Mouse (Mus musculus): Measurements from ENCODE around the gene Hoxa7. TPM values are rescaled to one million over a fixed set of nuclear protein-coding genes. Genes with fewer than 3 reads are reported as not detected.

The Hoxa7 gene
- polyA plus RNA-seq (2012; rRNA removed; ENCODE audit: low replicate concordance): 14.6 and 16.5 TPM in 2 replicates

DNA sequence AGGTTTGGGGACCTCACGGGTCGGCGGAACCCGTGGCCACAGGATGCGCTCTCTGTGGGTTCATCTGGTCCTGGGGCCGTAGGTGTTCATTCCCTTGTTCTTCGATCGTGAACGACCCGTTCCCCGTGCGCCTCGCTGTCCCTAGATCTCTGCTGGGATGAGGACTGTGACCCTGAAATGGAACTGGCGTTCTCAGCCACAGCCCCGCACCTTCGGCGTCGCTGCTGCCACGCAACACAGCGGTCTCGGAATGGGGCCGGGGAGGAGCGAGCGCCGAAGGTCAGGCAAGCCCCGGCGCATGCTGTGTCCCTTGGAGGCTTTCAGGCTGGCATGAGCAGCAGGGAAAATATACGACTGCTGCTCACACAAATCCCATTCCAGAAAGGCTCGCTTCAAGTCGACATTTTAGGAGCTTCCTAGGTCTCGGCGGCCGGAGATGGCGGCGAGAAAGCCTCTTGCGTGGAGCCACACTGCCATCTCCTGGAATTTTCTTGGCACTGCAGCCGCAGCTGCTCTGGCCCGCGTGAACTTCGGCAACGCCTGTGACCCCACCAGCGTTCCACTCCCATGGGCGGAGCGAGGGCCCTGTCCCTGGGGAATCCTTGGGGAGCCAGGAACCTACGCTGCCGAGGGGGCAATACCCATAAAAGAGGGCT is at the start of gene Hoxa7:
TSS of gene Hoxa7 (minus strand) at position 518 of the 656 bp plus-strand sequence.

DNA sequence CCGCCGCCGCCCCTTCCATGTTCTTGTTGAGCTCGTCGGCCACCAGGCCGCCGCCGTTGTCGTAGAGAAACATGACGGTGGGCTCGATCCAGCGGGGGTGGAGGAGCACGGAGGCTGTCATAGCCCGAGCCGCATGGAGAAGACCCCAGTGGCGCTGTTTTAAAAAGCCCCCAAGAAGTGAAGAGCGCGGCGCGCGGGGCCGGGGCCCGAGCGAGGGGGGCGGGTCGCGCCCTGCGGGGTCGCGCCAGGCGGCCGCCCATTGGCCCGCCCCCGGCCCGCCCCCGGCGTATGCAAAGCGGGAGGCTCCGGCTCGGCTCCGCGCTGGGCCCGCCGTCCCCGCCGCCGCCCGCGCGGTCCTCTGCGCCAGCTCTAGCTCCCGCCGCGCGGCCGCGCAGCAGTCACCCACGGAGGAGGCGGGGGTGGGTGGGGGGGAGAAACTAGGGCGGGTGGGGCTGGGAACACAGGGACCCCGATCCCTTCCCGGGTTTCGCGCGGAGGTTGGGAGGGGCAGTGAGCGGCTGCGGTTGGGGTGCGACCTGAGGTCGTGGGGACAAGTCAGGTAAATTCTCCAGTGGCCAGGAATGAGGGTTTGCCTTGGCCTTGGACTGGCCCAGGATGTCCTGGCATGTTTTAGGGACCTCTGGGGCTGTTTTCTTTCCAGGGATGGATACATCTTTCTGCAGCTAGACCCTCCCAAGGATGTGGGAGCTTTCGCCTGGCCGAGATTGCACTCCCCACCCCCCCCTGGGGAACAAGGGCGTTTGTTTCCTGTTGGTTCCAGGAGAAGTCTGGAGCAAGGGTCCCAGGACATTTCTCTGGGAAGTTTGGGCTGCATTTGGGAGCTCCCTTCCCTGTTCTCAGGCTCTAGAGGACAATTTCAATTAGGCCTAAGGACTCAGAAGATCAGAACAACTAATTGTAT is 39.3 kb upstream of the Hoxa7 start, which contains the start of gene Hoxa13:
TSS of gene Hoxa13 (minus strand) at position 227 of the 922 bp plus-strand sequence.

DNA sequence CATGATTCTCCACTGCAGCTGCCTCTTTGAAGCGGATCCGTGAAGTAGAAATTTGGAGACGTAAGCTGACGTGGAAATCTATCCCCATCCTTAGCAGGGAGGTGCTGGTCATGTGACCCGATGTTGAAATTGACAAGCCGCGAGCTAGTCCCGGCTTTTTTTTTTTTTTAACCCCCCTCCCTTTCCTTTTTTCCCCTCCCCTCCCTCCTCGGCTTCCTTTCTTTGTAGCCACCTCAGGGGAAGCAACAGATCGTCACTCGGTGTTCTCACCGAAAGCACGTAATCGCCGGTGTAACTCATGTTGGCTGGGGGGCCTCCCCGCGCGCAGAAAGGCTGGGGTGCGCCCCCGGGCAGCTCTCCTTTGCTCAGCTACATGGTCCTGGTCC is 24.1 kb upstream of the Hoxa7 start, which contains the start of gene Hoxa11:
TSS of gene Hoxa11 (minus strand) at position 54 of the 386 bp plus-strand sequence.

DNA sequence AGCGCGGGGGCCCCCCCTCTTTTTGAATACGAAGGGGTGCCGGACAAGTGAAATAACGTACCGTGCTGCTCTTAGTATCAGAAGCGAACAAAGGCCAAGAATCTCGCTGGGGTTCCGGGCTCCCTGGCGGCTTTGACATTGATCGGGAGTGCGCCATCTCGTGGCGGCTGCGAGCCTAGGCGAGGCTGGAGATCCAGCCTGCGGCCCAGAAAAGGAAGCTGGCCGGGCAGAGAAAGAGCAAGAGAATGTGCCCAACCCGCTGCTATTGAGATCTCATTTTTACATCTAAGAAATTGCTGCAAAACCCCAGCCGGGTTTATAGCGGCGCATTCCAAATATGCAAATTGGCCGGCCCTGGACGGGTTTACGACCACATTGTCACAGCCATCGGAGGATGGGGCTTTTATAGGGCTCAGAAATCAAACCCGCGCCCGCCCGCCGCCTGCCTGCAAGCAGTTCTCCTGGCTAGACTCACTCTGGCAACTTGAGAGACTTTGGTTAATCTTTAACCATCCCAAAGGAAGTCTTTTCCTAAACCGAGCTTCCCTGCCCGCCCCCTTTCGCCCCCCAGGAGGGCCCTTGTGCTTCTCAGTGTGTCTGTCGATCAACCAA is 18.8 kb upstream of the Hoxa7 start, which contains the start of gene Hoxa10:
TSS of gene Hoxa10 (minus strand) at position 466 of the 612 bp plus-strand sequence.

DNA sequence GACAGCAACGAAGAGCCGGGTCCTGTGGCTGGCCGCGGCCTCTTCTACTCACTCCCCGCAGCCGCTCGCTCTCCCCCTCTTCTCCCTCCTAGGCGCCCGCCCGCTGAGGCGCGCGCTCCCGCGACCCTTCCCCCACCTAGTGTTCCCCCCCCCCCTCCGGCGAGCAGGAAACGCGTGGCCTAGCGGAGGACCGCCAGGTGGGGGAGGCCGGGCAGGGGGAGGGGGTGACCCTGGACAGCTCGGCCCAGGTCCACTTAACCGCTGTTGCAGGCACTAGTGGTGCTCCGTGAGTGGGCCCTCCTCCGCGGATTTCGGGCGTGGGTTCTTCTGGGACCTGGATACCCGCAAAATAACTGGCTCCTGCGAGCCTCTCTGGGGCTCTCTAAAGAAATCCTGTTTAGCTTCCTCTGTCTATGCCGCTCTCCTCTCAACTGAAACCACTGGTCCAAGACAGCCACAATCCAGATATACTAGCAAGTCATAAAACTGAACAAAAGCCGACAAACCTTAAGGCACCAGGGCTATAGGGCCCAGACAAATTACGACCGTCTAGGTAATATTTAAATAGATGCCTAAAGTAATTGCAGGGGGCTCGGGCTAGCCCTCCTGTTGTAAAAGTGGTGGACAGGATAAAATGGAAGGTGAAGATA is 9.0 kb upstream of the Hoxa7 start, which contains the start of gene Hoxa9:
TSS of gene Hoxa9 (minus strand) at position 574 of the 650 bp plus-strand sequence.

DNA sequence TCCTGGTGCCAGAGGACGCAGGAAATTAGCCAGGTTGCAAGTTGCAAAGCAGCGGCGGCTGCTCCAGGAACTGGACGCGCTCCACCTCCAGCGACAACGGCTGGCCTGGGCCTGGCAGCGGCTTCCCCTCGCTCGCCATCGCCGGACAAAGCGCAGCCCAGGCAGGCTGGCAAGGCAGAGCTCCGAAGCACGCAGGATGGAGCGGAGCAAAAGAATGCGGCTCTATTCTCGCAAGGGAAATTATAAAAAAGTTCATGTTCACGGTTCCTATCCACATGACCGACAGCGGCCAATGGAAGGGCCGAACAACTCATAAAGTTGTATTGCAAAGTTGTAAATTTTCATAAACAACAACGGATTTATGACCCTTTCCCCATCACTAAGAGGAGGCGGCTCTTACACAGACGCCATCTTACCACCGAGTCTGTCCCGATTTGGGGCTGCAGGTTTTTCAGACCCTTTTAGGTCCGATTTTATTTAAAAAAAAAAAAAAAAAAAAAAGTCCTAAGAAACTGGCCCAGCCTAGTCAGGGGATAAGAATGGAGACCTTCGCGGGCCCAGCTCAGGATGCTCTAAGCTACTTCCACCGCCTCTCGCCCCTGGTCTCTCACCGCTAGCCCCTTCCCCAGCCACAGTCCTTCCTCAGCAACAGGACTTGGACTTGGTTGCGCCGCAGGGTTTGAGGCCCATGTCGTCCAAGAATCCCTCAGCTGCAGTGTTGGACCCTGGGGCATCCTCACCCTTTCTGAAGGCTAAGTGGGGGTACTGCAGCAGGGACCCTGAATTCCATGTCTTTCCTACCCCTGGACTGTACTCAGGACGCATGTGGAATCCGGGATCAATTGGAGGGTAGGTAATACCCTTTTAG is 8.3 kb downstream of the Hoxa7 start, which contains the start of the genes Hoxa3 and Gm28308:
TSS of gene Hoxa3 (minus strand) at position 218 of the 868 bp plus-strand sequence.
TSS of gene Gm28308 (minus strand) at position 221 of the 868 bp plus-strand sequence.

DNA sequence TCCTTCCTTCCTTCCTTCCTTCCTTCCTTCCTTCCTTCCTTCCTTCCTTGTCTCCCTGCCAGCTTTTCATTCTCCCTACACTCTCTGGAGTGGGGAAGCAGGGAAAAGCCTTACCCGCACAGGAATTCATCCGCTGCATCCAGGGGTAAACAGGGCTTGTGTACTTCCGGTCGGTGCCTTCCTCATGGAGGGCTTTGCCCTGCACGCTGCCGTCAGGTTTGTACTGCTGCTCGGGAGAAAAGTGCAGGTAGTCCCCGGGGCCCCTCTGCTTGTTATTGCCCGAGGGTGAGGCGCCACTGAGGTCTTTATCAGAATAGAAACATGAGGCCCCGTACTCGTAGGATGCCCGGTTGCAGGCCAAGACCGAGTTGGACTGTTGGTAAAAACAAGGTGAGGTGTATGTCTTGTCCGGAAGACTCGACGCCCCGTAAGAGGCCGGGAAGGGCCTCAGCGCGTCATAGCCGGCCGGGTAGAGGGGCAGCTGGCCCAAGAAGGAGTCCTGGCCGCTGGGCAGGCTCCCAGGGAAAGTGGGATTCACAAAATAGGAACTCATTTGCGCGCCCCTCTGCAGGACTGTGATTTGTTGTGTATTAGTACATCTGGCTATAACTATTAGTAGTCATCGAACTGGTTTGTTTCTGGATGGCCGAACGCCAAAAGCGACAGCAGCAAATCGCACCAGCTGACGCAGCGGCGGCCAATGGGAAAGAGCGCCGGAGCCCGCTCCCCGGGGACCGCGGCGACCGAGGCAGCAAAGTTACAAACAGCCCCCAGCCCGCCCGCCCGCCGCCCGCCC is 13.4 kb downstream of the Hoxa7 start, which contains the start of gene Hoxa6:
TSS of gene Hoxa6 (minus strand) at position 651 of the 796 bp plus-strand sequence.

DNA sequence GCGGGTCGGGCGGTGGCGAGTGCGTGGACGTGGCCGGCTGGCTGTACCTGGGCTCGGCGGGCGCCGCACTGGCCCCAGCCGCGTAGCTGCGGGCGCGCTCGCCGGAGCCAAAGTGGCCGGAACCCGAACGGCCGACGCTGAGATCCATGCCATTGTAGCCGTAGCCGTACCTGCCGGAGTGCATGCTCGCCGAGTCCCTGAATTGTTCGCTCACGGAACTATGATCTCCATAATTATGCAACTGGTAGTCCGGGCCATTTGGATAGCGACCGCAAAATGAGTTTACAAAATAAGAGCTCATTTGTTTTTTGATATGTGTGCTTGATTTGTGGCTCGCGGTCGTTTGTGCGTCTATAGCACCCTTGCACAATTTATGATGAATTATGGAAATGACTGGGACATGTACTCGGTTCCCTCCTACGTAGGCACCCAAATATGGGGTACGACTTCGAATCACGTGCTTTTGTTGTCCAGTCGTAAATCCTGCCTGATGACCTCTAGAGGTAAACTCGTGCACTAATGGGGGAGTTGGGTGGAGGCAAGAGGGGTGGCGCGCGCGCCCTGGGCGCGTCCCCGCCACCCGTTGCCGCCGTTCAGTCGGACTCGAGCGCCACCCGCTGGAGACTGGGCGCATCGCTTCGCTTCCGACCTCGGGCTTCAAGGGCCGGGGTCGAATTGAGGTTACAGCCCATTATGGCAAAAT is 17.5 kb downstream of the Hoxa7 start, which contains the start of gene Hoxa5:
TSS of gene Hoxa5 (minus strand) at position 538 of the 703 bp plus-strand sequence.

DNA sequence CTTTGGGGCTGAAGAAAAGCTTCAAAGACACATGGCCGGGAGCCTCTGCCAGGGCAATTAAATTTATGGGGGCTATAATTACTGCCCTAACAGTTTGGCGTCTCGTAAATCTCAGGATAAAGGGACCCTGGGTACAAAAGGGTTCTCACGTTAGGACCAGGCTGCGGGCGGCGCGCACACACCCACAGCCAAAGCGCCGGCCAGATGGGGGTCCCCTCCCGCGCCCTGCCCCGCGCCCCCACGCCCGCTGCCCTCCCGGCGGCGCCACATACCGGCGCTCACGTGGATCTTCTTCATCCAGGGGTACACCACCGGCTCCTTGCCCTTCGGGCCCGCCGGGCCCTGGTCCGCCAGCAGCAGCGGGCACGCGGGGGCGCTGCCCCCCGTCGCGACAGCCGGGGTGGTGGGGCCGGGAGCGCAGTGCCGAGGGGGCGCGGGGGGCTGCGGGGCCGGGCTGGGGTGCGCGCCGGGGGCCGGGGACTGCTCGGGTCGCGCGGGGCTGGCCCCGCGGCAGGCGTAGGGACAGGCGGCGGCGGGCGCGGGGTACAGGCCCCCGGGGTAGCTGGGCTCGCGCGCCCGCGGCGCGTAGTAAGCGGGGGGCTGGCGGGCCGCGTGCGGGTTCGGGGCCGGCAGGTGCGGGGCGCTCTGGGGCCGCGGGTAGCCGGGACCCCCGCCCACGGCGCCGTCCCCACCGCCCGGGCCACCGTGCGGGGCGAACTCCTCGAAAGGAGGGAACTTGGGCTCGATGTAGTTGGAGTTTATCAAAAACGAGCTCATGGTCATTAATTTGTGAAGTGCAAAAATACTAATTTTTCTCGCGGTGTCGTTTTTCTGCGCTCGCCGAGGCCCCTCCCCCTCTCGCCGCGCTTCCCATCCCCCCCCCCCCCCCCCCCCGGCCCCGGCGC is 30.5 kb downstream of the Hoxa7 start, which contains the start of gene Hoxa4:
TSS of gene Hoxa4 (minus strand) at position 848 of the 905 bp plus-strand sequence.

DNA sequence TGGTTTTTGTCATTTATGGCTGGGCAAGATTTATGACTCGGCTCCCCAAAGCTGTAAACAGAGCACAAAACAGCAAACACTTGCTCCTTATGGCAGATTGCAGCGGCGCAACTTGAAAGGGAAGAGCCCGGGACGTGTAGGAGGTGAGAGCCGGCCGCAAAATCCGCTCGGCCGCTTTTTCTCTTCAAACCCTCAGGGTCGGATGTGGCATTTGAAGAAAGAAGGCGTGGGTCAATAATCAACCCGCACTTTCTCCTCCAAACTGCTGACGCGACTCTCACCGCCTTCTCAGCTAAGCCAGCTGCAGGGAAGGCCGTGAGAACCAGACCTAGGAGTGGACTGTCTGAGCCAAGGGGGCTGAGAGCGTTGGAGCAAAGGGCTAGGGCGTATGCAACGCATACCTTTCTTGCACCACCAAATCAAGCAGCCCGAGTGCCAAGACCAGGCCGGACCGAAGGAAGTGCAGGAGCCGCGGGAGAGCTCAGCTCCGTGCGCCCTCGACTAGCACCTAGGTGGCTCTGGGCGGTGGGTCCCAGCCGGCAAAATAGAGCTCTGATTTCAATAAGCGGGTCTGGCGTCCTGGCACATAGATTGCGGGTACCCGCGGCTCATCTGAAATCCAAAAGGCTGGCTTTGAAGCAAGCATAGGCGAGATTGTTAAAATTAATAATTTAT is 44.5 kb downstream of the Hoxa7 start, which contains the start of gene 5730596B20Rik:
TSS of gene 5730596B20Rik (plus strand) at position 438 of the 675 bp plus-strand sequence.

DNA sequence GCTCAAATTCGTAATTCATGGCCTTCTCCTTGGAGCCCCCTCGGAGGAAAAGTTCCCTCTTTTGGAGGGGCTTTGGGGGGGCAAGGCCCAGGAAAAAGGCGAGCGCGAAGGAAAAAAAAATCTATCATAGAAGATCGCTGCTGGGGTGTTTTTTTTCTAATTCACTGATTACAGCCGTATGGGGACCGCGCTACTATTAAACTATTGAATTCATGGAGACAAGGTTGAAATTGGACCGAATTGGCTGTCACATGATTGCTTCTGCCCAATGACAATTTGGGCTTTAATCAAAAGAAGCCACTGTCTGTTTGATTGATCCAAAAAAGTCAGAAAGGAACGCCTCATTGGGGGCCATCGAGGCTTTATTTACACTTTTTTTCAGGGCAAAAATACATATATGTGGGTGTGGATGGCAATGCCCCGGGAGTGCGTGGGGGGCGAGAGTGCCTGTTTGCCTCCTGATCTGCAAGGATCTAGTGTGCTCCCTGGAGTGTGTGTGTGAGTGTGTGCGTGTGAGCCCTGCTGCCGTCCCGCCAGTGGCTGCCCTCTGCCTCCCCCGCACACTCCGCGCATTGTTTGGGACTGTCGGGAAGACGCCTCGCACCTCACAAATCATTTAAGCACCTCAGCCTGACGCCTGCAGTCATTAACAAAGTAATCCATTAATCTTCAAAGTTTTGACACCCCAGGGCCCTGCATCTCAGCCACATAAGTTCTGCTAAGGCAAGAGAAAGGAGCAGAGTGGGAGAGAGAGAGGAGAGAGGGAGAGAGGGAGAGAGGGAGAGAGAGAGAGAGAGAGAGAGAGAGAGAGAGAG is 56.8 kb downstream of the Hoxa7 start, which contains the start of gene Hoxa2:
TSS of gene Hoxa2 (minus strand) at position 206 of the 815 bp plus-strand sequence.

Other genes starting within 250 kb of the Hoxa7 start
- 6.7 and 16.1 TPM in 2 replicates for gene Skap2, start 209.3 kb downstream of the Hoxa7 start, polyA plus RNA-seq (2012; rRNA removed; ENCODE audit: low replicate concordance)
- 1.6 and 2.6 TPM in 2 replicates for gene Hoxa1, start 63.5 kb downstream of the Hoxa7 start, polyA plus RNA-seq (2012; rRNA removed; ENCODE audit: low replicate concordance)
- 1.3 TPM in 2 replicates for gene Hoxa2, start 57.0 kb downstream of the Hoxa7 start, polyA plus RNA-seq (2012; rRNA removed; ENCODE audit: low replicate concordance)
- gene 5730596B20Rik, start 44.4 kb downstream of the Hoxa7 start, polyA plus RNA-seq (2012; rRNA removed; ENCODE audit: low replicate concordance): 0.03 TPM in 1 of 2 replicates, not detected in the other
- 1.9 and 3.3 TPM in 2 replicates for gene Hoxa4, start 30.1 kb downstream of the Hoxa7 start, polyA plus RNA-seq (2012; rRNA removed; ENCODE audit: low replicate concordance)
- gene Hoxa5, start 17.3 kb downstream of the Hoxa7 start, polyA plus RNA-seq (2012; rRNA removed; ENCODE audit: low replicate concordance): 3.1 and 6.1 TPM in 2 replicates
- gene Hoxa6, start 13.1 kb downstream of the Hoxa7 start, polyA plus RNA-seq (2012; rRNA removed; ENCODE audit: low replicate concordance): 2.0 and 2.7 TPM in 2 replicates
- gene Hoxa3, start 8.5 kb downstream of the Hoxa7 start, polyA plus RNA-seq (2012; rRNA removed; ENCODE audit: low replicate concordance): 3.6 and 7.8 TPM in 2 replicates
- 1.4 and 3.1 TPM in 2 replicates for gene Gm28308, start 8.5 kb downstream of the Hoxa7 start, polyA plus RNA-seq (2012; rRNA removed; ENCODE audit: low replicate concordance)
- 9.8 and 43.7 TPM in 2 replicates for gene Hoxa9, start 9.2 kb upstream of the Hoxa7 start, polyA plus RNA-seq (2012; rRNA removed; ENCODE audit: low replicate concordance)
- gene Hoxa10, start 19.0 kb upstream of the Hoxa7 start, polyA plus RNA-seq (2012; rRNA removed; ENCODE audit: low replicate concordance): 3.2 and 5.4 TPM in 2 replicates
- not detected in 2 replicates for gene Hoxa11, start 24.0 kb upstream of the Hoxa7 start, polyA plus RNA-seq (2012; rRNA removed; ENCODE audit: low replicate concordance)
- not detected in 2 replicates for gene Hoxa13, start 39.0 kb upstream of the Hoxa7 start, polyA plus RNA-seq (2012; rRNA removed; ENCODE audit: low replicate concordance)
- gene Evx1, start 91.6 kb upstream of the Hoxa7 start, polyA plus RNA-seq (2012; rRNA removed; ENCODE audit: low replicate concordance): not detected in 2 replicates

Data from mammary gland, adult 2 months (tissue).